Mouse (Mus musculus) mouse embryonic stem cell (cell line): Measurements from ENCODE around the gene Creb3l2.

Source experiments
- in situ Hi-C, 2 experiments: fragments of 300-500 bp; cut with MboI; formaldehyde crosslinking; loops; 1 replicate in 1 of 2; 3 replicates in 1 of 2; pipeline ENCODE4 v1.14.3; 2019 to 2020; ENCODE audit warnings: low sequenced_read_pairs in 2 of 2, low pct_unique_long_range_greater_than_20kb in 1 of 2, mixed read lengths in 1 of 2; ENCODE audit not compliant: unreplicated experiment in 1 of 2

Gene Creb3l2

GRCm38 (mm10) chr6:37442041-37442667 lies at the start of gene Creb3l2:
TSS of gene Creb3l2 (minus strand) at chr6:37442146.
- in situ Hi-C loops = no loop called here

- in situ Hi-C loops = no loop called here
Measured at GRCm38 (mm10) chr6:37486502-37486901, 44.6 kb upstream of the Creb3l2 start.

GRCm38 (mm10) chr6:37484588-37485070 lies 42.7 kb upstream of the Creb3l2 start:
- in situ Hi-C loops = no loop called here

- in situ Hi-C loops = no loop called here
Measured at GRCm38 (mm10) chr6:37483262-37483661, 41.3 kb upstream of the Creb3l2 start.

GRCm38 (mm10) chr6:37481147-37481546 lies 39.2 kb upstream of the Creb3l2 start:
- in situ Hi-C loops = no loop called here

GRCm38 (mm10) chr6:37480008-37480407 lies 38.1 kb upstream of the Creb3l2 start:
- in situ Hi-C loops = no loop called here

GRCm38 (mm10) chr6:37478481-37478880 lies 36.5 kb upstream of the Creb3l2 start:
- in situ Hi-C loops = no loop called here

- in situ Hi-C loops = loop anchor here in 1 of 2 experiments (25.0 kb wide), 1 partner anchor 387 kb away; no protein-coding TSS in a partner anchor
Measured at GRCm38 (mm10) chr6:37473674-37474342, 31.9 kb upstream of the Creb3l2 start.

- in situ Hi-C loops = loop anchor here in 1 of 2 experiments (25.0 kb wide), 1 partner anchor 383 kb away; no protein-coding TSS in a partner anchor
Measured at GRCm38 (mm10) chr6:37470216-37470615, 28.3 kb upstream of the Creb3l2 start.

GRCm38 (mm10) chr6:37465847-37466246 lies 23.9 kb upstream of the Creb3l2 start:
- in situ Hi-C loops = loop anchor here in 1 of 2 experiments (10.0 to 25.0 kb wide), 3 partner anchors 99 to 609 kb away; no protein-coding TSS in a partner anchor

- in situ Hi-C loops = loop anchor here in 1 of 2 experiments (10.0 to 25.0 kb wide), 3 partner anchors 99 to 609 kb away; no protein-coding TSS in a partner anchor
Measured at GRCm38 (mm10) chr6:37465356-37465755, 23.4 kb upstream of the Creb3l2 start.

- in situ Hi-C loops = loop anchor here in 1 of 2 experiments (10.0 to 25.0 kb wide), 3 partner anchors 100 to 610 kb away; no protein-coding TSS in a partner anchor
Measured at GRCm38 (mm10) chr6:37464585-37464984, 22.6 kb upstream of the Creb3l2 start.

- in situ Hi-C loops = loop anchor here in 1 of 2 experiments (10.0 to 25.0 kb wide), 3 partner anchors 101 to 611 kb away; no protein-coding TSS in a partner anchor
Measured at GRCm38 (mm10) chr6:37463517-37464482, 21.9 kb upstream of the Creb3l2 start.

- in situ Hi-C loops = loop anchor here in 1 of 2 experiments (10.0 to 25.0 kb wide), 3 partner anchors 104 to 614 kb away; no protein-coding TSS in a partner anchor
Measured at GRCm38 (mm10) chr6:37460681-37461080, 18.7 kb upstream of the Creb3l2 start.

GRCm38 (mm10) chr6:37459656-37460055 lies 17.7 kb upstream of the Creb3l2 start:
- in situ Hi-C loops = loop anchor here in 1 of 2 experiments (10.0 to 25.0 kb wide), 3 partner anchors 105 to 615 kb away; no protein-coding TSS in a partner anchor

- in situ Hi-C loops = loop anchor here in 1 of 2 experiments (25.0 kb wide), 1 partner anchor 371 kb away; no protein-coding TSS in a partner anchor
Measured at GRCm38 (mm10) chr6:37457990-37458655, 16.2 kb upstream of the Creb3l2 start.

- in situ Hi-C loops = loop anchor here in 1 of 2 experiments (25.0 kb wide), 1 partner anchor 368 kb away; no protein-coding TSS in a partner anchor
Measured at GRCm38 (mm10) chr6:37455540-37455939, 13.6 kb upstream of the Creb3l2 start.
